Mouse (Mus musculus) embryonic fibroblast, embryonic 13.5 days (primary cell): ENCODE results near the gene Ptafr.

Source experiments
- CTCF ChIP-seq: IDR thresholded peaks from 2 replicates; pipeline ENCODE4 v1.5.1; 2011; ENCODE audit warnings: mild to moderate bottlenecking, control low read depth, low read length, moderate library complexity, borderline replicate concordance; ENCODE audit not compliant: insufficient read depth
- POLR2A ChIP-seq: IDR thresholded peaks from 2 replicates; pipeline ENCODE4 v1.6.1; 2011; ENCODE audit warnings: low read depth, mild to moderate bottlenecking, control low read depth, low read length, moderate library complexity

- TF ChIP-seq POLR2A, result no peak
- no peak for TF ChIP-seq CTCF
Measured at GRCm38 (mm10) chr4:132594191-132594590, 30.3 kb downstream of the Ptafr start.
